Mouse (Mus musculus): ENCODE data around the gene Dip2c.

Gene Dip2c

GRCm38 (mm10) chr13:9504118-9504856, 228.0 kb downstream of the Dip2c start:
- in situ Hi-C loops (cut with MseI, MboI) = no loop called here

- in situ Hi-C loops (cut with MseI, MboI) = no loop called here
Observed at GRCm38 (mm10) chr13:9538556-9538955, 262.2 kb downstream of the Dip2c start.

GRCm38 (mm10) chr13:9547698-9548344, 271.5 kb downstream of the Dip2c start:
- in situ Hi-C loops (cut with MseI, MboI) = no loop called here

GRCm38 (mm10) chr13:9562099-9562498, 285.8 kb downstream of the Dip2c start:
- in situ Hi-C loops (cut with MseI, MboI) = loop anchor here in 1 of 2 experiments (10.0 kb wide), 1 partner anchor 283 kb away; no protein-coding TSS in a partner anchor

GRCm38 (mm10) chr13:9562921-9563320, 286.6 kb downstream of the Dip2c start:
- in situ Hi-C loops (cut with MseI, MboI) = loop anchor here in 1 of 2 experiments (10.0 kb wide), 1 partner anchor 282 kb away; no protein-coding TSS in a partner anchor

- in situ Hi-C loops (cut with MseI, MboI) = loop anchor here in 1 of 2 experiments (10.0 kb wide), 1 partner anchor 276 kb away; no protein-coding TSS in a partner anchor
Observed at GRCm38 (mm10) chr13:9568852-9569251, 292.5 kb downstream of the Dip2c start.

- in situ Hi-C loops (cut with MseI, MboI) = no loop called here
Observed at GRCm38 (mm10) chr13:9576686-9577085, 300.4 kb downstream of the Dip2c start.

GRCm38 (mm10) chr13:9578456-9578855, 302.1 kb downstream of the Dip2c start:
- in situ Hi-C loops (cut with MseI, MboI) = no loop called here

- in situ Hi-C loops (cut with MseI, MboI) = no loop called here
Observed at GRCm38 (mm10) chr13:9581821-9582220, 305.5 kb downstream of the Dip2c start.

GRCm38 (mm10) chr13:9583579-9583978, 307.3 kb downstream of the Dip2c start:
- in situ Hi-C loops (cut with MseI, MboI) = no loop called here

GRCm38 (mm10) chr13:9599334-9600096, 323.2 kb downstream of the Dip2c start:
- in situ Hi-C loops (cut with MseI, MboI) = no loop called here

GRCm38 (mm10) chr13:9601350-9601749, 325.0 kb downstream of the Dip2c start:
- in situ Hi-C loops (cut with MseI, MboI) = no loop called here

GRCm38 (mm10) chr13:9611229-9611628, 334.9 kb downstream of the Dip2c start:
- in situ Hi-C loops (cut with MseI, MboI) = no loop called here

- in situ Hi-C loops (cut with MseI, MboI) = loop anchor here (25.0 kb wide), 1 partner anchor 445 kb away; no protein-coding TSS in a partner anchor
Observed at GRCm38 (mm10) chr13:9632684-9633083, 356.4 kb downstream of the Dip2c start.

- in situ Hi-C loops (cut with MseI, MboI) = loop anchor here (25.0 kb wide), 1 partner anchor 449 kb away; no protein-coding TSS in a partner anchor
Observed at GRCm38 (mm10) chr13:9635951-9636350, 359.6 kb downstream of the Dip2c start.

- in situ Hi-C loops (cut with MseI, MboI) = loop anchor here (25.0 kb wide), 1 partner anchor 449 kb away; no protein-coding TSS in a partner anchor
Observed at GRCm38 (mm10) chr13:9636505-9636904, 360.2 kb downstream of the Dip2c start.

- in situ Hi-C loops (cut with MseI, MboI) = loop anchor here (25.0 kb wide), 1 partner anchor 451 kb away; no protein-coding TSS in a partner anchor
Observed at GRCm38 (mm10) chr13:9637949-9638348, 361.6 kb downstream of the Dip2c start.

- in situ Hi-C loops (cut with MseI, MboI) = loop anchor here (25.0 kb wide), 1 partner anchor 461 kb away; no protein-coding TSS in a partner anchor
Observed at GRCm38 (mm10) chr13:9648716-9649115, 372.4 kb downstream of the Dip2c start.

GRCm38 (mm10) chr13:9649894-9650293, 373.6 kb downstream of the Dip2c start:
- in situ Hi-C loops (cut with MseI, MboI) = loop anchor here (25.0 kb wide), 1 partner anchor 463 kb away; no protein-coding TSS in a partner anchor

GRCm38 (mm10) chr13:9650580-9650979, 374.3 kb downstream of the Dip2c start:
- in situ Hi-C loops (cut with MseI, MboI) = no loop called here

GRCm38 (mm10) chr13:9653018-9653417, 376.7 kb downstream of the Dip2c start:
- in situ Hi-C loops (cut with MseI, MboI) = no loop called here

GRCm38 (mm10) chr13:9656613-9657012, 380.3 kb downstream of the Dip2c start:
- in situ Hi-C loops (cut with MseI, MboI) = no loop called here
